Mouse (Mus musculus) hindbrain, embryonic 10.5 days (tissue): Measurements from ENCODE around the gene Tnrc6b. TPM values are rescaled to one million over a fixed set of nuclear protein-coding genes. Genes with fewer than 3 reads are reported as not detected.
"Not testable (repeated sequence)": the region's sequence is repeated elsewhere in the genome, so short reads cannot be mapped to it uniquely, and the experiment has no call there.

Experiments
- DNase-seq: peaks from one replicate; pipeline ENCODE4 v3.0.0-alpha.2; 2017; ENCODE audit warnings: low spot score
- H3K27ac ChIP-seq: fragments of 300-500 bp; sonication (generic); 2 replicates; pipeline ENCODE4 v1.5.1; 2016; ENCODE audit warnings: mild to moderate bottlenecking, moderate library complexity
- H3K27me3 ChIP-seq: fragments of 300-500 bp; sonication (generic); 2 replicates; pipeline ENCODE4 v1.6.1; 2016; ENCODE audit warnings: mild to moderate bottlenecking; ENCODE audit not compliant: poor library complexity, insufficient read depth, severe bottlenecking
- H3K36me3 ChIP-seq: fragments of 300-500 bp; sonication (generic); 2 replicates; pipeline ENCODE4 v1.6.1; 2016; ENCODE audit warnings: mild to moderate bottlenecking, moderate library complexity
- H3K4me1 ChIP-seq: fragments of 300-500 bp; sonication (generic); replicated peaks from 2 replicates; pipeline ENCODE4 v1.6.1; 2016; ENCODE audit warnings: mild to moderate bottlenecking
- H3K4me3 ChIP-seq: fragments of 300-500 bp; sonication (generic); 2 replicates; pipeline ENCODE4 v1.5.1; 2016; ENCODE audit warnings: mild to moderate bottlenecking, moderate library complexity
- H3K9me3 ChIP-seq: fragments of 300-500 bp; sonication (generic); 2 replicates; pipeline ENCODE4 v1.6.1; 2016; ENCODE audit warnings: mild to moderate bottlenecking, moderate library complexity
- WGBS: fragments of 180-500 bp; shearing (Covaris S2); methylation state at CpG from one replicate; pipeline ENCODE4 v1.1.7; 2016; 5-methylcytosine and 5-hydroxymethylcytosine counted together
- polyA plus RNA-seq: library from polyadenylated mRNA; unstranded; fragments of >200 nt; fragmentation: Nextera tagmentation; extraction: Ambion mirVana; gene quantifications from 2 replicates; pipeline ENCODE4 v1.2.1, GENCODE M21; 2016

Gene Tnrc6b
- polyA plus RNA-seq, 1 experiment from 2014 or later = 43.3 TPM

- Histone ChIP-seq H3K4me1 (peaks cover 6% of the 10 kb centered on the region; the same call in 1 of the 2 replicates), H3K27me3 (no peaks in the 10 kb centered on the region), H3K27ac (0 out of 2 replicates have a peak overlapping the region, but pooled peaks have one; percentile 29), H3K36me3 (peaks cover 85% of the 10 kb centered on the region), H3K9me3 (no peaks in the 10 kb centered on the region), H3K4me3 (no peak overlapping the region)
- DNase-seq = peak; percentile 59
- 25% methylated on average over 16 of the region's 16 CpGs for WGBS
Observed at GRCm38 (mm10) chr15:80930048-80930571, 219.0 kb downstream of the Tnrc6b start.

GRCm38 (mm10) chr15:80930676-80931320 lies 219.7 kb downstream of the Tnrc6b start:
- H3K36me3 ChIP-seq = peaks cover 85% of the 10 kb centered on the region
- WGBS = 93% methylated on average over 23 of the region's 23 CpGs
- H3K4me3 ChIP-seq, H3K27me3 ChIP-seq, DNase-seq, H3K27ac ChIP-seq, H3K4me1 ChIP-seq, H3K9me3 ChIP-seq: not testable (repeated sequence)

- WGBS = 95% methylated on average over 9 of the region's 9 CpGs
- Histone ChIP-seq H3K4me1 (peaks cover 10% of the 10 kb centered on the region), H3K27me3 (no peaks in the 10 kb centered on the region), H3K36me3 (peaks cover 84% of the 10 kb centered on the region), H3K27ac (no peak overlapping the region), H3K4me3 (no peak overlapping the region), H3K9me3 (no peaks in the 10 kb centered on the region)
- DNase-seq = no peak
Observed at GRCm38 (mm10) chr15:80931345-80931960, 220.3 kb downstream of the Tnrc6b start.

GRCm38 (mm10) chr15:80934841-80935240 lies 223.7 kb downstream of the Tnrc6b start:
- peaks cover 17% of the 10 kb centered on the region for H3K4me1 ChIP-seq
- no peak overlapping the region for H3K27ac ChIP-seq
- no peaks in the 10 kb centered on the region for H3K27me3 ChIP-seq
- no peaks in the 10 kb centered on the region for H3K9me3 ChIP-seq
- WGBS = 94% methylated on average over 5 of the region's 5 CpGs
- no peak overlapping the region for H3K4me3 ChIP-seq
- DNase-seq = no peak
- H3K36me3 ChIP-seq = peaks cover 53% of the 10 kb centered on the region

GRCm38 (mm10) chr15:80936686-80937085 lies 225.6 kb downstream of the Tnrc6b start:
- Histone ChIP-seq H3K4me3 (no peak overlapping the region), H3K4me1 (peaks cover 11% of the 10 kb centered on the region), H3K27ac (no peak overlapping the region), H3K9me3 (no peaks in the 10 kb centered on the region), H3K27me3 (no peaks in the 10 kb centered on the region), H3K36me3 (peaks cover 47% of the 10 kb centered on the region)
- no peak for DNase-seq
- 66% methylated on average over 3 of the region's 3 CpGs for WGBS

- Histone ChIP-seq H3K4me3 (no peak overlapping the region), H3K4me1 (peaks cover 11% of the 10 kb centered on the region), H3K27me3 (no peaks in the 10 kb centered on the region), H3K27ac (no peak overlapping the region), H3K36me3 (peaks cover 41% of the 10 kb centered on the region), H3K9me3 (no peaks in the 10 kb centered on the region)
- DNase-seq = no peak
- 79% methylated on average over 4 of the region's 4 CpGs for WGBS
Observed at GRCm38 (mm10) chr15:80938615-80939014, 227.5 kb downstream of the Tnrc6b start.

GRCm38 (mm10) chr15:80939401-80939800 lies 228.3 kb downstream of the Tnrc6b start:
- Histone ChIP-seq H3K4me3 (no peak overlapping the region), H3K4me1 (peaks cover 11% of the 10 kb centered on the region), H3K27ac (no peak overlapping the region), H3K27me3 (no peaks in the 10 kb centered on the region), H3K36me3 (peaks cover 33% of the 10 kb centered on the region), H3K9me3 (no peaks in the 10 kb centered on the region)
- 79% methylated on average over 5 of the region's 5 CpGs for WGBS
- DNase-seq = no peak

GRCm38 (mm10) chr15:80941468-80942040 lies 230.4 kb downstream of the Tnrc6b start:
- Histone ChIP-seq H3K36me3 (peaks cover 14% of the 10 kb centered on the region), H3K9me3 (no peaks in the 10 kb centered on the region), H3K4me1 (peaks cover 6% of the 10 kb centered on the region), H3K27ac (no peak overlapping the region), H3K4me3 (no peak overlapping the region), H3K27me3 (no peaks in the 10 kb centered on the region)
- no peak for DNase-seq
- 87% methylated on average over 6 of the region's 6 CpGs for WGBS

GRCm38 (mm10) chr15:80945851-80946250 lies 234.7 kb downstream of the Tnrc6b start:
- WGBS = 69% methylated on average over 3 of the region's 3 CpGs

GRCm38 (mm10) chr15:80948145-80949135 lies 237.3 kb downstream of the Tnrc6b start, which contains the start of gene Adsl:
Adsl (plus strand) TSS chr15:80948490.
- WGBS = 1% methylated on average over 63 of the region's 63 CpGs
- peak; percentile 93 for DNase-seq
- Histone ChIP-seq H3K4me1 (peaks cover 14% of the 10 kb centered on the region), H3K9me3 (no peaks in the 10 kb centered on the region), H3K4me3 (peak within 1 kb of the TSS; percentile 88), H3K27ac (peak within 1 kb of the TSS; percentile 90), H3K36me3 (peaks cover 31% of the 10 kb centered on the region), H3K27me3 (no peaks in the 10 kb centered on the region)

More at GRCm38 (mm10) chr15:80945851-80946250, 234.7 kb downstream of the Tnrc6b start:
- Histone ChIP-seq H3K27me3 (no peaks in the 10 kb centered on the region), H3K9me3 (no peaks in the 10 kb centered on the region), H3K27ac (no peak overlapping the region), H3K36me3 (peaks cover 28% of the 10 kb centered on the region), H3K4me3 (no peak overlapping the region), H3K4me1 (peaks cover 14% of the 10 kb centered on the region)
- DNase-seq = no peak

- no peak for DNase-seq
- Histone ChIP-seq H3K9me3 (no peaks in the 10 kb centered on the region), H3K4me1 (peaks cover 14% of the 10 kb centered on the region), H3K27me3 (no peaks in the 10 kb centered on the region), H3K36me3 (peaks cover 40% of the 10 kb centered on the region), H3K4me3 (peak overlapping the region; percentile 88), H3K27ac (peak overlapping the region; percentile 90)
- 70% methylated on average over 4 of the region's 4 CpGs for WGBS
Observed at GRCm38 (mm10) chr15:80949431-80949830, 238.3 kb downstream of the Tnrc6b start.

GRCm38 (mm10) chr15:80950055-80950454 lies 238.9 kb downstream of the Tnrc6b start:
- WGBS = 96% methylated on average over 7 of the region's 7 CpGs

More at GRCm38 (mm10) chr15:80950055-80950454, 238.9 kb downstream of the Tnrc6b start:
- peak overlapping the region; percentile 88 for H3K4me3 ChIP-seq
- H3K36me3 ChIP-seq = peaks cover 46% of the 10 kb centered on the region
- H3K4me1 ChIP-seq = peaks cover 14% of the 10 kb centered on the region
- H3K9me3 ChIP-seq = no peaks in the 10 kb centered on the region
- no peaks in the 10 kb centered on the region for H3K27me3 ChIP-seq
- DNase-seq = no peak
- H3K27ac ChIP-seq = no peak overlapping the region
